Mouse (Mus musculus): ENCODE data around the gene Pttg1ip.

Pttg1ip gene

GRCm38 (mm10) chr10:77636234-77636922 lies 54.9 kb downstream of the Pttg1ip start:
- DNase-seq (ENCODE audit: low read depth, low spot score): no peak

GRCm38 (mm10) chr10:77638956-77639355 lies 57.4 kb downstream of the Pttg1ip start:
- DNase-seq (ENCODE audit: low read depth, low spot score): no peak

GRCm38 (mm10) chr10:77643160-77643559 lies 61.6 kb downstream of the Pttg1ip start:
- DNase-seq (ENCODE audit: low read depth, low spot score): no peak

- no peak for DNase-seq (ENCODE audit: low read depth, low spot score)
Observed at GRCm38 (mm10) chr10:77645571-77645970, 64.1 kb downstream of the Pttg1ip start.

- DNase-seq (ENCODE audit: low read depth, low spot score): no peak
Observed at GRCm38 (mm10) chr10:77647461-77647860, 65.9 kb downstream of the Pttg1ip start.

GRCm38 (mm10) chr10:77647901-77648300 lies 66.4 kb downstream of the Pttg1ip start:
- DNase-seq (ENCODE audit: low read depth, low spot score): no peak

All from retina, postnatal 7 days (tissue).